Mouse (Mus musculus): ENCODE data around the gene Tpgs1.

Gene Tpgs1

DNA sequence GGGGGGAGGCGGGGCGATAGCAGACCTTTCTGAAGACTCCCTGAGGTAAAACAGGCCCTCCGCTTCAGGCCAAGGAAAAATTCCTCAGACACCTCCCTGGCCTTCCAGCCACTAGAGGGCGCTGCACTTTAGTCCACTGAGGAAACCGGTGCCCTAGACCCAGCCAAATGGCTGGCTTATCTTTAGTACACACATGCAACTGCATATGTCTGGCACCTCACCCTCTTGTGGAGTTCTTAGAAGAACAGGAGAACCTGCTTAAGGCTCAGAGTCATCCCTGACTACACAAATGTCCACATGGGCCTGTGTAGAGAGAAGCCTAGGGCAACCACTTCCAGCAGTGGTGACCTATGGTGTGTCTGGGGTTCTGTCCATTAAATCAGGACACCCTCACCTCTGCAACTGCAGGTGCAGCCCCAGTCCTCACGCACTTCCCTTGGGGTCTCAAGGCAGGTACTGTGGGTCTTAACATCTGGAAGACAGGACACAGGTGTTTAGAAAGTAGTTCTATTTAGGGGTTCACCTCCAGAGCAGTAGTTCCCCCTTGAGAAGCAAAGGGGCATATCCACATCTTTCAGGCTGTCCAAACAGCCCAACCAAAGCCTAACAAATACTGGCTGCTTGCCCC lies 43.4 kb downstream of the Tpgs1 start:
- DNase-seq (ENCODE audit: low spot score in 2 of 2) = peak; percentile 79 to 85

- no peak for DNase-seq (ENCODE audit: low spot score in 2 of 2)
Observed at GRCm38 (mm10) chr10:79713163-79713562, 44.0 kb downstream of the Tpgs1 start.

DNA sequence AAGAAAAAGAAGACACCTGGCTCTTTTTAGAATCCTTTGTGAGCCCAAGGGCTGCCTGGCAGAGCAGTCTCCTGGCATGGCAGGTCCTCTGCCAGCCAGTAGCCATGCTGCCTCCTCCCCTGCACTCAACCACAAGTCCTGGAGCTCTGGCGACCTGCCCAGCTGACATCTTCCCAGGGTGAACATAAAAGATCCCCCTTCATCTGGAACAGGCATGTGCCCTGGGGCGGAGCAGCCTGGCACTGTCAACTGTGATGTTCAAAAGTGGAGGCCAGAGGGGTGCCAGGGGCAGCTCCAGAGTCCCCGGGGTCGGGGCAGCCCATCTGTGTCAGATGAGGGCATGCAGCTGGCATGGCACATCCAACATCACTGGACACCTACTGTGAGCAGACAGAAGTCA lies 45.8 kb downstream of the Tpgs1 start:
- no peak for DNase-seq (ENCODE audit: low spot score in 2 of 2)

- DNase-seq (ENCODE audit: low spot score in 2 of 2) = no peak
Observed at GRCm38 (mm10) chr10:79716254-79716987, 47.3 kb downstream of the Tpgs1 start, which contains the start of gene Hcn2. Hcn2 (plus strand) TSS chr10:79716634.

- DNase-seq (ENCODE audit: low spot score in 2 of 2) = peak; percentile 51 to 52
Observed at GRCm38 (mm10) chr10:79716988-79717355, 47.8 kb downstream of the Tpgs1 start.

- no peak for DNase-seq (ENCODE audit: low spot score in 2 of 2)
Observed at GRCm38 (mm10) chr10:79717640-79718357, 48.6 kb downstream of the Tpgs1 start.

DNA sequence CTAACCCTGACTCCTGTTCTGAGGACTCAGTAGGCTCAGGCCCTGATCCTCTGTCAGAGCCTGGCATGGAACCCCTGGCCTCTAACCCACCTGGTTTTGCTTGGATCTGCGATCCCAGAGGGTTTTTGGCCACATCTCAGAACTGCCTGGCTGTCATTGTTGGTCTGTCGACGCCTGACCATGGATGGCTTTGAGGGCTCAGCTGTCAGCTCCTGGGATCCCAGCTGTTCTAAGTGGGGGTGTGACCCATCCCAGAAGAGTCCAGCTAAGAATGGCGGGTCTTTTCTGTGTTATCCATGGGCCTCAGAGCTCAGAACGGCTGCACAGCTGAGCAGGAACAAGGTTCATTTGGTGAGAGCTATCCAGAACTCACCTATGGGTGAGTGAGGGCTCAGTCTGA lies 51.9 kb downstream of the Tpgs1 start:
- no peak for DNase-seq (ENCODE audit: low spot score in 2 of 2)

DNA sequence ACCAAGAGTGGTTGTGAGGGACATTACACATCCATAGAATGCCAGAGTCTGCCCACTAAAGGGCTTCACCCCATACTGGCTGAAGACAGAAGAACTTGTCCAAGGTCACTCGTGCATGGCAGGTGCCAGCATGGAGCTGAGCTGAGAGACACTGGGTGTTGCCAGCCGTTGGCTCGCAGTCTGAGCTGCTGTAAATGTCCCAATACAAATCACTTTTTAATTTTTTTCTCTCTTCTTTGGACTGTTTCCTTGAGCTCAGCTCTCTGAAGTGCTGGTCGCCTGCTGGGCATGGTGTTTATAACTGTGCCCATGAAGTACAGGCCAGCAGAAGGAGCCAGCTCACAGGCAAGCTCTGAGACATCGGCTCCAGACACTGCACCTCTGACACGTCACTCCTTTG lies 53.9 kb downstream of the Tpgs1 start:
- DNase-seq (ENCODE audit: low spot score in 2 of 2) = no peak

DNA sequence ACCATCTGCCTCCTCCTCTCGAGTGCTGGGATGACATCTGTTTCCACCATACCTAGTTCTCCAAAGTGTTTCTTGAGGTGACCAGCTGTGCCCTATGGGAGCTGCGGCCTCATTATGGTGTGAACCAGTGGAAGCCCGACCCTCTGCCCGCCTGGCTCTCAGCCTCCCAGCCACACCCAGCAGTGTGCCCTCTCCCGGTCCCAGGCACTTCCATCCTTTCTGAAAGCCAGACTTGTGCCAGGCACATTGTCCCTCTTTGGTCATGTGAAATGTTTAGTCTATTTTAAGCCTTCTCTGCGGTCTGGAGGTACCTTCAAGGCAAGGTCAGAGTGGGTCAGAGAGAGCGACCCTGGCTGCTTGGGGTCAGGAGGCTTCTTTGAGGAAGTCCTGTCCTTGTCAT lies 54.5 kb downstream of the Tpgs1 start:
- DNase-seq (ENCODE audit: low spot score in 2 of 2) = no peak
